Mouse (Mus musculus): ENCODE data around the gene Rhbdl3. TPM values are rescaled to one million over a fixed set of nuclear protein-coding genes. Genes with fewer than 3 reads are reported as not detected.

Rhbdl3 gene
- polyA plus RNA-seq, 1 experiment from 2014 or later = 4.2 TPM

DNA sequence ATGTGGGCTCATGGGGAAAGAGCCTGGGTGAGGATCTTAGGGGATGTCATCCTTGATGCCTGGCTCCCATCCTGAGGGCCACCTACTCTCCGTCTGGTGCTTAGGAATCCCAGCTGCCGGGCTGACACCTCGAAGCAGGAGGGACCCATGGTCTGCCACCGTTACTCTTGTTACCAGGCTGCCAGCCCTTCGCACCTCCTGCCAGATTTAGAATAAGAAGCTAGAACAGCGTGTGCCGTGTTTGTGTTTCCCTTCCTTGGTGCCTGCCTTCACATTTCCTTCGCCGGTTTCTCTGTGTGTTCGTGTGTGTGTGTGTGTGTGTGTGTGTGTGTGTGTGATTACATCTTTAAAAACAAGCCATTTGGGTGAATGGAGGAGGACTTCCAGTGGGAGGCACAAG, 4.1 kb downstream of the Rhbdl3 start:
- Histone ChIP-seq H3K27me3 (replicated peaks; ENCODE audit: control insufficient read depth, insufficient read depth, low read length) (no peaks in the 10 kb centered on the region), H3K27ac (ENCODE audit: low read depth, low read length) (no peak overlapping the region), H3K4me3 (ENCODE audit: low read length) (no peak overlapping the region), H3K9ac (ENCODE audit: low read depth, low read length) (no peak overlapping the region), H3K36me3 (ENCODE audit: control insufficient read depth, insufficient read depth, low read length) (no peaks in the 10 kb centered on the region), H3K9me3 (ENCODE audit: control insufficient read depth, low read length) (peaks cover 2% of the 10 kb centered on the region; the same call in 1 of the 2 replicates), H3K4me2 (ENCODE audit: low read length) (no peak overlapping the region), H3K4me1 (ENCODE audit: control insufficient read depth, insufficient read depth, low read depth, low read length) (peaks cover 27% of the 10 kb centered on the region)
- WGBS = 82% methylated on average over 10 of the region's 10 CpGs
- no peak for ATAC-seq

DNA sequence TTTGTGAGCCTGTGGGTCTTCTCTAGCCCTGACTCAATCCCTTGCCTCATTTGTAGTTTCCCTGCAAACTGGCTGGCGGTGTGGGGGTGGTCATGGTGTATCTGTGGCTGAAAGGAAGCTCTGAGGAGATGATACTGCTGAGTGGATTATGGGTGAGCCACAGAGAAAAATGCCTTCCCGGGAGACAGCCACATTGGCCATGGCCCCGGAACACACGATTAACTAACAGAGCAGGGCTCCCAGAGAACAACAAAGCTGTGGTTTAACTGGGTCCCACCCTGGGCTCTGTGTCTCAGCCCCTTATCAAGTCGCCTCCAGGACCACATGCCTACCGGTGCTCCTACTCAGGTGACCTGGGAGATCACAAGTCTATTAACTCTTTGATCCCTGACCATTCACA, 7.8 kb downstream of the Rhbdl3 start:
- H3K9ac ChIP-seq (ENCODE audit: low read depth, low read length) = no peak overlapping the region
- 62% methylated on average over 6 of the region's 6 CpGs for WGBS
- no peak for ATAC-seq

GRCm38 (mm10) chr11:80311271-80311670, 10.6 kb downstream of the Rhbdl3 start:
- Histone ChIP-seq H3K27me3 (replicated peaks; ENCODE audit: control insufficient read depth, insufficient read depth, low read length) (no peaks in the 10 kb centered on the region), H3K36me3 (ENCODE audit: control insufficient read depth, insufficient read depth, low read length) (no peaks in the 10 kb centered on the region), H3K27ac (ENCODE audit: low read depth, low read length) (peak overlapping the region; percentile 39; the same call in 1 of the 2 replicates), H3K4me3 (ENCODE audit: low read length) (no peak overlapping the region), H3K9ac (ENCODE audit: low read depth, low read length) (no peak overlapping the region), H3K4me2 (ENCODE audit: low read length) (no peak overlapping the region), H3K9me3 (ENCODE audit: control insufficient read depth, low read length) (no peaks in the 10 kb centered on the region), H3K4me1 (ENCODE audit: control insufficient read depth, insufficient read depth, low read depth, low read length) (peaks cover 17% of the 10 kb centered on the region)
- 18% methylated on average over 4 of the region's 4 CpGs for WGBS
- ATAC-seq = peak; percentile 32

More for the DNA sequence above, 7.8 kb downstream of the Rhbdl3 start:
- Histone ChIP-seq H3K4me1 (ENCODE audit: control insufficient read depth, insufficient read depth, low read depth, low read length) (peaks cover 11% of the 10 kb centered on the region), H3K27ac (ENCODE audit: low read depth, low read length) (no peak overlapping the region), H3K9me3 (ENCODE audit: control insufficient read depth, low read length) (peaks cover 2% of the 10 kb centered on the region; the same call in 1 of the 2 replicates), H3K4me2 (ENCODE audit: low read length) (no peak overlapping the region), H3K27me3 (replicated peaks; ENCODE audit: control insufficient read depth, insufficient read depth, low read length) (no peaks in the 10 kb centered on the region), H3K4me3 (ENCODE audit: low read length) (no peak overlapping the region), H3K36me3 (ENCODE audit: control insufficient read depth, insufficient read depth, low read length) (no peaks in the 10 kb centered on the region)

GRCm38 (mm10) chr11:80312049-80312448, 11.3 kb downstream of the Rhbdl3 start:
- H3K4me2 ChIP-seq (ENCODE audit: low read length) = no peak overlapping the region
- H3K27me3 ChIP-seq (replicated peaks; ENCODE audit: control insufficient read depth, insufficient read depth, low read length) = no peaks in the 10 kb centered on the region
- H3K36me3 ChIP-seq (ENCODE audit: control insufficient read depth, insufficient read depth, low read length) = no peaks in the 10 kb centered on the region
- H3K9ac ChIP-seq (ENCODE audit: low read depth, low read length) = no peak overlapping the region
- WGBS = 15% methylated on average over 2 of the region's 2 CpGs
- H3K9me3 ChIP-seq (ENCODE audit: control insufficient read depth, low read length) = no peaks in the 10 kb centered on the region
- ATAC-seq = no peak
- no peak overlapping the region for H3K4me3 ChIP-seq (ENCODE audit: low read length)
- H3K27ac ChIP-seq (ENCODE audit: low read depth, low read length) = no peak overlapping the region
- peaks cover 20% of the 10 kb centered on the region for H3K4me1 ChIP-seq (ENCODE audit: control insufficient read depth, insufficient read depth, low read depth, low read length)

GRCm38 (mm10) chr11:80312565-80312964, 11.9 kb downstream of the Rhbdl3 start:
- Histone ChIP-seq H3K27me3 (replicated peaks; ENCODE audit: control insufficient read depth, insufficient read depth, low read length) (no peaks in the 10 kb centered on the region), H3K27ac (ENCODE audit: low read depth, low read length) (no peak overlapping the region), H3K9me3 (ENCODE audit: control insufficient read depth, low read length) (no peaks in the 10 kb centered on the region), H3K36me3 (ENCODE audit: control insufficient read depth, insufficient read depth, low read length) (no peaks in the 10 kb centered on the region), H3K4me3 (ENCODE audit: low read length) (no peak overlapping the region), H3K9ac (ENCODE audit: low read depth, low read length) (no peak overlapping the region), H3K4me1 (ENCODE audit: control insufficient read depth, insufficient read depth, low read depth, low read length) (peaks cover 20% of the 10 kb centered on the region), H3K4me2 (ENCODE audit: low read length) (no peak overlapping the region)
- WGBS = 15% methylated on average over 6 of the region's 6 CpGs
- ATAC-seq = no peak

DNA sequence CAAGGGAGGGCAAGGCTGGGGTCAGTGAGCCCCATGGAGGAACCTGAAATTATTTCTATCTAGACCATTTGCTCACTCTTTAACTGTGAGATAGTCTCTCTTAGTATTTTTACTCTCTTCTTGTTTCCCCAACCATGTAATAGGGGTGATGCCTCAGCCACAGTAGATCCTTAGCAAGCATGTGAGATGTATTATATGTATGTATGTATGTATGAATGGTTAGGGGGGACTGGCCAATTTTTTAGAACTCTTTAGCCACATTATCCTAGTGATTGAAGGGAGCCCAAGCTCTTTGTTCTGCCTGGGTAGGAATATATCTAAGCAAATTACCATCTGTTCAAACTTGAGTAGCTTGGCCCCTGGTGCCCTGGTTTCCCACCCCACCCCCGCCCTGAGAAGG, 12.8 kb downstream of the Rhbdl3 start:
- no peak overlapping the region for H3K27ac ChIP-seq (ENCODE audit: low read depth, low read length)
- no peak overlapping the region for H3K9ac ChIP-seq (ENCODE audit: low read depth, low read length)
- WGBS = 57% methylated on average over 1 of the region's 1 CpGs
- no peak overlapping the region for H3K4me3 ChIP-seq (ENCODE audit: low read length)
- no peaks in the 10 kb centered on the region for H3K27me3 ChIP-seq (replicated peaks; ENCODE audit: control insufficient read depth, insufficient read depth, low read length)
- H3K9me3 ChIP-seq (ENCODE audit: control insufficient read depth, low read length) = no peaks in the 10 kb centered on the region
- H3K36me3 ChIP-seq (ENCODE audit: control insufficient read depth, insufficient read depth, low read length) = no peaks in the 10 kb centered on the region
- no peak overlapping the region for H3K4me2 ChIP-seq (ENCODE audit: low read length)
- ATAC-seq = no peak
- peaks cover 20% of the 10 kb centered on the region for H3K4me1 ChIP-seq (ENCODE audit: control insufficient read depth, insufficient read depth, low read depth, low read length)

DNA sequence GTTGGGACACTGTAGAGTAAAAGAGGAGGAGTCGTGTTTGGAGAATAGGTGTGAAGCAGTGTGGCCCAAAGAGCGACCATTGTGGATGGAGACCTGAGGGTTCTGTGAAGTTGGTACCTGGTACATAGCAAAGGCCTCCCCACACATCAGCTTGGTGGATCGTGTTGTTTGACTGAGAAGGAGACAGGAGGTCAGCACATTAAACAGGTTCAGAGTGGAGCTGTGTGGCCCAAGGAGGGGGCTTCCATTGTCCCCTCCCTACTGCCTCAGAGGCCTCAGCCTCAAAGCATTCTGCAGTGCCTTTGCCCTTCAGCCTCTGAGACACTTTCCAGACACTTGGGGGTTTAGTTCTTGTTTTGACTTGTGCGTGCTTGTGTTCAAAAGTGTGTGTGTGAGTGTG, 13.2 kb downstream of the Rhbdl3 start:
- WGBS = 78% methylated on average over 4 of the region's 4 CpGs
- Histone ChIP-seq H3K27ac (ENCODE audit: low read depth, low read length) (no peak overlapping the region), H3K27me3 (replicated peaks; ENCODE audit: control insufficient read depth, insufficient read depth, low read length) (no peaks in the 10 kb centered on the region), H3K4me3 (ENCODE audit: low read length) (no peak overlapping the region), H3K4me2 (ENCODE audit: low read length) (no peak overlapping the region), H3K4me1 (ENCODE audit: control insufficient read depth, insufficient read depth, low read depth, low read length) (peaks cover 20% of the 10 kb centered on the region), H3K36me3 (ENCODE audit: control insufficient read depth, insufficient read depth, low read length) (no peaks in the 10 kb centered on the region), H3K9ac (ENCODE audit: low read depth, low read length) (no peak overlapping the region), H3K9me3 (ENCODE audit: control insufficient read depth, low read length) (no peaks in the 10 kb centered on the region)
- no peak for ATAC-seq

GRCm38 (mm10) chr11:80315743-80316639, 15.3 kb downstream of the Rhbdl3 start:
- H3K27ac ChIP-seq (ENCODE audit: low read depth, low read length) = peak overlapping the region; percentile 29; the same call in 1 of the 2 replicates
- ATAC-seq = peak; percentile 85
- WGBS = 22% methylated on average over 10 of the region's 10 CpGs
- H3K9me3 ChIP-seq (ENCODE audit: control insufficient read depth, low read length) = no peaks in the 10 kb centered on the region
- H3K4me2 ChIP-seq (ENCODE audit: low read length) = no peak overlapping the region
- H3K4me1 ChIP-seq (ENCODE audit: control insufficient read depth, insufficient read depth, low read depth, low read length) = peaks cover 19% of the 10 kb centered on the region
- H3K4me3 ChIP-seq (ENCODE audit: low read length) = no peak overlapping the region
- no peaks in the 10 kb centered on the region for H3K36me3 ChIP-seq (ENCODE audit: control insufficient read depth, insufficient read depth, low read length)
- no peak overlapping the region for H3K9ac ChIP-seq (ENCODE audit: low read depth, low read length)
- H3K27me3 ChIP-seq (replicated peaks; ENCODE audit: control insufficient read depth, insufficient read depth, low read length) = no peaks in the 10 kb centered on the region

DNA sequence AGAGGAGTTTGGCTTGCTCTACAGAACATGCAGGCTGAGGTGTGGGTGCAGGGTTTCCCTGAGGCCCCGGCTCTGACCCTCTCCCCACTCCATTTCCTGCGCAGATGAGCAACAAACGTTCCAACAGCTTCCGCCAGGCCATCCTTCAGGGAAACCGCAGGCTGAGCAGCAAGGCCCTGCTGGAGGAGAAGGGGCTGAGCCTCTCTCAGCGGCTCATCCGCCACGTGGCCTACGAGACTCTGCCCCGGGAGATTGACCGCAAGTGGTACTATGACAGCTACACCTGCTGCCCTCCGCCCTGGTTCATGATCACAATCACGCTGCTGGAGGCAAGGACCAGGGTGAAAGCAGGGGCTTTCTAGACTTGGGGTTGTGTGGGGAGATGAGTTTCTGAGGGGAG, 22.5 kb downstream of the Rhbdl3 start:
- Histone ChIP-seq H3K27me3 (replicated peaks; ENCODE audit: control insufficient read depth, insufficient read depth, low read length) (no peaks in the 10 kb centered on the region), H3K4me3 (ENCODE audit: low read length) (no peak overlapping the region), H3K36me3 (ENCODE audit: control insufficient read depth, insufficient read depth, low read length) (no peaks in the 10 kb centered on the region), H3K9me3 (ENCODE audit: control insufficient read depth, low read length) (no peaks in the 10 kb centered on the region), H3K27ac (ENCODE audit: low read depth, low read length) (no peak overlapping the region), H3K4me2 (ENCODE audit: low read length) (no peak overlapping the region), H3K9ac (ENCODE audit: low read depth, low read length) (no peak overlapping the region), H3K4me1 (ENCODE audit: control insufficient read depth, insufficient read depth, low read depth, low read length) (peaks cover 5% of the 10 kb centered on the region; the same call in 1 of the 2 replicates)
- WGBS = 34% methylated on average over 13 of the region's 13 CpGs
- ATAC-seq = no peak

Measured in hindbrain, embryonic 16.5 days (tissue).